Mouse (Mus musculus) gonadal fat pad, adult 2 months (tissue): ENCODE data around the gene D330020A13Rik. TPM values are rescaled to one million over a fixed set of nuclear protein-coding genes. Genes with fewer than 3 reads are reported as not detected.

Experiments used
- DNase-seq: peaks from one replicate; pipeline ENCODE4 v3.0.0-alpha.2; 2012; ENCODE audit warnings: low read depth
- polyA plus RNA-seq: library from polyadenylated mRNA; depleted of rRNA; stranded (reverse); fragments of >200 nt; gene quantifications from 2 replicates; pipeline ENCODE4 v1.2.3, GENCODE M21; 2012; rRNA removed

Gene D330020A13Rik
- not detected in 2 replicates for polyA plus RNA-seq

- DNase-seq, result no peak
Observed at GRCm38 (mm10) chr6:120294056-120294784, at the start of gene D330020A13Rik, which contains the start of gene B4galnt3. TSS of gene D330020A13Rik (plus strand) at chr6:120294364. TSS of gene B4galnt3 (minus strand) at chr6:120294559.

GRCm38 (mm10) chr6:120246676-120247075 is 47.5 kb upstream of the D330020A13Rik start:
- DNase-seq, result no peak

DNA sequence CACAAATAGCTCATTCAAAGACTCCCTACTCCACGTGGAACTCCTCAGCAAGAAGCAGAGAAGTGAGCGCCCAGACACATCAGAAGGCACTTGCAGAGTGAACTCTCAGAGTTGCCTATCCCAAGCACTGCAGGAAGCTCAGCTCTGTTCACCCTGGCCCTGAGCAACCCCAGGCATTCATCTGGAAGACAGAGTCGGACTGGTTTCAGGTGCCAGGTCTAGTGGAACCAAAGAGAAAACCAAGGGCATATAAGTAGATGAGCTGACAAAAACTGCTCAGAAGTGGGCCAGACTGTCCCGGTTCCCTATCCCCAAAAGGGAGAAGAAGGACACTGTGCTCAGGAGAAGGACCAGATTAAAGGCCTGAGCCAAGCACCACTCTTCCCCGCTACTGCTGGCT is 44.3 kb upstream of the D330020A13Rik start:
- no peak for DNase-seq

DNA sequence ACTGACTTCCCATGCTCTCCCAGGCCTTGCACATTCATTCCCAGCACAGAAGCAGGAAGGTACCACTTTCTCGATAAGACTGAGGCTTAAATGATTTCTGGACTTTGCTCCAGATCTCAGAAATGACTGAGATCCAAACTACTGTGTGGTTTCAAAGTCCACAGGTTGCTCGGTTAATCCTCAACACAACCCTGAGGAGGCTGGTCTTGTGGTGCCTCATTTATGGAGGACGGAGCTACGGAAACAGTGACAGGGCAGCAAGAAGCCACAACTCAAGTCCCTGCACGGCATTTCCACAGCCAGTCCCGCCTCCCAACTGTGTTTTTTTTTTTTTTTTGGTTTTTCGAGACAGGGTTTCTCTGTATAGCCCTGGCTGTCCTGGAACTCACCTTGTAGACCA is 43.2 kb upstream of the D330020A13Rik start:
- DNase-seq, result no peak

GRCm38 (mm10) chr6:120252741-120253140 is 41.4 kb upstream of the D330020A13Rik start:
- DNase-seq, result no peak

- no peak for DNase-seq
Observed at GRCm38 (mm10) chr6:120254640-120255039, 39.5 kb upstream of the D330020A13Rik start.

DNA sequence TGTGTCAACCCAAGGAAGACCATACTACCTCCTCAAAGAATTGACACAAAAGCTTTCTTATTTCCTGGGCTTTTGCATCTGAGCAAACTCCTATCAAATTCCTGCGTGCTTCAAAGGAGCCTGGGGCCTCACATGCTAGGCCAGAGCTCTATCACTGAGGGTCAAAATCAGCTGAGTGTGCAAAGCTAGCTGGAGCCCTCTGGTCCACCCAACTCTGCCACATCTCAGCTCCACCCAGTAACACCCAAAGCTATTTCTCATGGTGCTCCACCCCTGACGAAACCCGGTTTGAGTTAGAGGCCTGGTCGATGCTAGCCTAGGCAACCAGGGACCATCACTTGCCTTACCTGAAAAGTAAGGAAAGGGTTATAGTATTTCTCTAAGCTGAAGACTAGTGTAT is 39.0 kb upstream of the D330020A13Rik start:
- no peak for DNase-seq

DNA sequence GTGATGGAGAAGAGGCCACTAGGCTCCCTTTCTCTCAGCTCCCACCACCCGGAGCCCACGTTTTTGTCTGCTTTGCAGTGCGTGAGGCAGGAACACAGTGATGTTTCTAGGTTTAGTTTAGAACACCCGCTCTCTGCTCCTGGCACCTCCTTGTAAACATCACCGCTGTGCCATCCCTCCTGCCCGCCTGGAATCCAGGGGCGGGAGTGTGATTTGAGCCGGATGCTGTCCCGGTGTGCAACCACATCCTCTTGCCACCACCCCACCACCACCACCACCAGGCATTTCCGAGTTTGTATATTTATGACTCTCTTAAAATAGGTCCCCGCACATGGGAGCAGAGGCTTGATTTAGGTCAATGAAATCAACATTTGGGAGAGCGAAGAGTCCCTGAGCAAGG is 38.5 kb upstream of the D330020A13Rik start:
- DNase-seq, result no peak

GRCm38 (mm10) chr6:120256431-120256935 is 37.7 kb upstream of the D330020A13Rik start:
- DNase-seq, result no peak

GRCm38 (mm10) chr6:120259481-120259880 is 34.7 kb upstream of the D330020A13Rik start:
- no peak for DNase-seq

DNA sequence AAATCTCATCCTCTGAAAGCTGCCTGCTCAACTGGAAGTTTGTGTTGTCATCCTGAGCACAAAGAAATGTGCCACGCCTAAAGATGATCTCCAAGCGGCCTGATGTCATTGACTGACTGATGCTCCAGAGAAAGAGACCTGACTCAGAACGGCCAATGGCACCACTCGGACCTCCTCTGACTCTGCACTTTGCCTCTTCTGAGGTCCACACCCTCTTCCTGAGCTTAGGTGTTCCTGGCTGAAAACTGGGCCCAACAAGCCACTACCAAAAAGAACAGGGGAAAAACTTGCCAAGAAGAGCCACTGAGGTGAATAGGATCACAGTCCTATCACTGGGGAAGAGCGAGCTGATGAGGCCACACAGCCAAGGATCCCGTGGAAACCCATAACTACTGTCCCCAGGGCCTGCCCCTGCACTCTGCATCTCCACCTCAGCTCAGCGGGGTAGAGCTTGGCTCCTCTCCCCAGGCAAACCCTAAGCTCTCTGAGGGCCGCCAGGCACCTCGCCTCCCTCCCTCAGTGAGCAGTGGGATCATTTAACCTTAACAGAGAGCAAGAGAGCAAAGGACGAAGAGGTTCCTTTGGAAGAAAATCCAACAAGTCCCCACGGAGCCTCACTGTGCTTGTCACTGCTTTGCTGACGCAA is 31.2 kb upstream of the D330020A13Rik start:
- DNase-seq, result no peak

- no peak for DNase-seq
Observed at GRCm38 (mm10) chr6:120263608-120264007, 30.6 kb upstream of the D330020A13Rik start.

GRCm38 (mm10) chr6:120264151-120264550 is 30.0 kb upstream of the D330020A13Rik start:
- DNase-seq, result no peak

DNA sequence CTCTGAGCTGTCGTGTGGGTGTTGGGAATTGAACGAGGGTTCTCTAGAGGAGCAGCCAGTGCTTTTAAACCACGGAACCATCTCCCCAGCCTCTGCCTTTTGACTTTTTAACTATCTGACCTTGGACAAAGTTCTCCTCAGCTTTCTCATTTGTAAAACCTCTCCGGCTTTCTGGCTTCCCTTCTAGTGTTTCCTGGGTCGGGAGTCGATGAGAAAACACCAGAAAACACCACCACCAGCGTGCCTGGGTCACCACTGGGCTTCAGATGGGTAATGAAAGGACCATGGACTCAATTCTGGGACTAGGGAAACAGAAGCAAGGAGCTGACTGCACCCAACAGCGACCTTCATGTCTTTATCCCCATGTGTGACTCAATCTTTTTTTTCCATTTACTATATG is 20.0 kb upstream of the D330020A13Rik start:
- DNase-seq, result no peak

DNA sequence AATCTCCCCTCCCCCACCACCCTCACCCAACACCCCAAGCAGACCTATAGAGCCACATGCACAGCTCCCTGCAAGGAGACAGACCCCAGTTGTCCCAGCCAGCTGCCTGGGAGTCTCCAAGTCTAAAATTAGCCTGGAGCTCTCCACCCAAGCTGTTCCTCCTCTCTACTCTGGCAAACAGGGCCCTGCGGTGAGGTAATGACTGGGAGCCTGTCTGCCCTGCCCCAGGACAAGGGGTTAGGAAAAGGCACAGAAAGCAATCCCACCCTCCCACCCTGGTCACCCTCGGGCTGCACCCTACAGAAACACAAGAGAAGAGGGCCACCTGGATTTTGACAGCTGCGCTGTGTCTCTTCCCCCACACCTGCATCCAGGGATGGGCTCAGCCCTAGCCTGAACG is 19.3 kb upstream of the D330020A13Rik start:
- no peak for DNase-seq

DNA sequence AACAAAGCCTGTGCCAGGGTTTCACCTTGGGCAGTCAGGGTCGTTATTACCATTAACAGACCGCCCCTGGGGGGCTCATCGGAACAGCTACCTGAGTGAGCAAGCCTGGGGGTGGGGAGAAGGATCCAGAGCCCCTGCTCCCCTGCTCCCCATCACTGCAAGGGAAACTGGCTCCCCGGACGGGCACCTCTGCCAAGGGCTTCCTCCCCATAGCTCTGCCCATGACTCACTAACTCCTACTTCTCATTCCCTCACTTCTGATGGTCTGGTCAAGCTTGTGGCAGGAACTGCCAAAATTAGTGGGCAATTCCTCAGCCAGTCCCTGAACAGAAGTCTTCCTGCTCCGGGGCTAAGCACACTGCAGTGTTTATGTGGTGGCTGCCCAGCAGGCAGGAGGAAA is 18.9 kb upstream of the D330020A13Rik start:
- DNase-seq, result no peak

DNA sequence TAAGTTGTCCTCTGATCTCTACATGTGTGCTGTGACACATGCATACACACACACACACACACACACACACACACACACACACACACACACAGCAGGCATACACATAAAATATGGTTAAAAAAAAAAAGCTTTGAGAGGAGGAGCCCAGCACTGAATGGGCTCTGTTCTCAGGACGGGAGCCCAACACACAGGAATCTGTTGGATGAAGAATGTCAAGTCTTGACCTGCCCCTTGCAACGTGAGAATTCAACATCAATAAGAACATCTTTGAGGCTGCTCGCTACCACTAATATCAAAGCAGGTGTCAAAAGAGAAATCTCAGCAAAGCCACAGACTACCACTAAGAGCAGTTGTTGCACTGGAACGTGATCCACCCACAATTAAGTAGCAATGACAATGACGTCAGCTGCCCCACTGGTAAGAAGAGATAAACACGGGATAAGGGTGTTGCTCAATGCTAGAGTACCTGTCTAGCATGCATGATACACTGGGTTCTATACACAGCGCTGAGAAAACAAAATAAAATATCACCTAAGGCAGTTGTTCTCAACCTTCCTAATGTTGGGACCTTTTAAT is 17.2 kb upstream of the D330020A13Rik start:
- peak; percentile 9 for DNase-seq

DNA sequence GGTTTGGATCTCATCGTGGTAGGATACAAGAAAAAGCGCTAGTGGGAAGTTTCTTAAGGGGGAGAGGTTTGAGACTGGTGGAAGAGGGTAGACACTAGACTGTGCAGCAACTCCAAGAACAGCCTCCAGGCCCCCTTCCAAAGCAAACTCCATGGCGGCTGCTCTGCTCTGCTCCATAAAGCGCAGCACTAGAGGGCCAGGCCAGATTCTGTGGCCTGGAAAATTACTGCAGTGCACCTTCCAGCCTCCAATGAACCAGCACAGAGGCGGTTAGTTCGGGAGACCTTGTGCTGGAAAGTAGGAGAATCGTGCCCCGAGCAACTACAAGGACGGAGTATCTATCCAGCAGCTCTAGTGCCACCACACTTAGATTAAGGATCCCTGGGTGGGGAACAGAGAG is 6.9 kb upstream of the D330020A13Rik start:
- no peak for DNase-seq

DNA sequence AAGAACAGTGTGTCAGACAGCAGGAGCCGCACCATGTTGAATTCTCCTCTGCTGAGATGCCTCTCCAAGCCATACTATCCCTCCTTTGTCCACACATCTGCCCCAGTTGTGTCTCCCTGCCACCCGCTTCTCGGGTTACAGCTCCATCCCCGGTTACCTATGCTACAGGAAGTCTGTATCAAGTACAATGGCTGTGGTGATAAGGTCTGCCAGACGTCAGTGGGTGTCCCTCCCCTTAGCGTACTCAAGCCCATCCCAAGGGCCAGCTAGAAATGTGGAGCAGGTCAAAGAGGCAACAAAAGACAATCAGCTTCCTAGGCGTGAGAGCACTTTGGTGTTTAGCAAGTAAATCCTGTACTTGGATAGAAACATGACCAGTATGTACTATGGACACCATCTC is 5.6 kb upstream of the D330020A13Rik start:
- DNase-seq, result no peak

- no peak for DNase-seq
Observed at GRCm38 (mm10) chr6:120289430-120289829, 4.7 kb upstream of the D330020A13Rik start.

DNA sequence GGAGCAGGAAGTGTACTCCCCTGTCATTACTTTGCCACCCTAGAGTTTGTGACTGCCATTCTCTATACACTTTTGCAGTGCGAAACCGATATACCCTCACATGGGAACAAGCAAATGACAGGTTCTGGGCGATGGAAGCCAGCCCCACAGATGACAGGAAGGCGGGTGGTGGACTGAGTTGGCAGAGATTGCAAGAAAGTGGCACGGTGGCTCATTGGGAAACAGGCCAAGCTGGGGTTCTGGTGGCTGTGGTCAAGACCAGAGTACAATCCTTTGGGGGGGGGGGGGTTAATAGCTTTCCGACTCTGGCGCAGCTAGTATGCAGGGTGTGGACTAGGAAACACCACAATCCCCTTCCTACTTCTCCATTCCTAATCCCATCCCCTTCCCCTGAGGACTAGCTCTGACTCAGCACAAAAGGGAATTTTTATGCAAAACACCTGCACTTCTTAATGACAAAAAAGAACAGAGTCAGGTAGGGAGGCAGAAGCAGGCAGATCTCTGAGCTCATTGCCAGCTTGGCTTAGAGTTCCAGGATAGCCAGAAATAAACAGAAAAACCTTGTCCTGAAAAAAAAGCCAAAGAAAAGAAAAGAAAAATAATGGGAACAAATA is 2.7 kb upstream of the D330020A13Rik start:
- no peak for DNase-seq

DNA sequence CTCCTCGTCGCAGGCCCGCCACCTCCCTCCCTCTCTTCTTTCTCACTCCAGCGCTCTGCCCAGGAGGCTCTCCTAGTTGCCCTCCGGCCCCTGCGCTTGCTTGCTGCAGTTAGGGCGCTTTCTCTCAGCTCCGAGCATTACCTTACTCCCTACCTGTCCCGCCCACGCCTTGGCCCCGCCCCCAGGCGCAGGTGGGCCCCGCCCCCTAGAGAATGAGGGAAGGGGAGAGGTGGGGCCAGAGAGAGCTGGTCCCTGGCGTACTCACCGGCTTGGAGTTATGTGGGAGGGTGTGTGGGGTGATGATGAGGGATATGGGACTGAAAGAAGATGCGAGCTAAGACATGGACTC is 595 bp downstream of the D330020A13Rik start:
- peak; percentile 14 for DNase-seq
